Mouse (Mus musculus) cerebellum, adult 2 months (tissue): Measurements from ENCODE around the gene Lhfpl3. TPM values are rescaled to one million over a fixed set of nuclear protein-coding genes. Genes with fewer than 3 reads are reported as not detected.

Source experiments
- DNase-seq, 2 experiments: peaks; one replicate each; pipeline ENCODE4 v3.0.0; 2021
- H3K27ac ChIP-seq: fragments of 200-500 bp; 2 replicates; pipeline ENCODE4 v1.5.1; 2012; ENCODE audit warnings: low read length, control low read depth, inconsistent platforms; ENCODE audit not compliant: insufficient read depth
- H3K27me3 ChIP-seq: fragments of 200-500 bp; 2 replicates; pipeline ENCODE4 v1.6.1; 2012; ENCODE audit warnings: inconsistent platforms, mild to moderate bottlenecking, low read length, moderate library complexity; ENCODE audit not compliant: control insufficient read depth, insufficient read depth
- H3K4me1 ChIP-seq: fragments of 200-500 bp; 2 replicates; pipeline ENCODE4 v1.6.1; 2011; ENCODE audit warnings: low read length; ENCODE audit not compliant: control insufficient read depth, insufficient read depth
- H3K4me3 ChIP-seq: fragments of 200-500 bp; replicated peaks from 2 replicates; pipeline ENCODE3; 2011; ENCODE audit warnings: mild to moderate bottlenecking, low read depth, low read length, control low read depth; ENCODE audit not compliant: insufficient read depth
- CTCF ChIP-seq: fragments of 200-500 bp; IDR thresholded peaks from 2 replicates; pipeline ENCODE4 v1.5.1; 2011; ENCODE audit warnings: low read depth, mild to moderate bottlenecking, control low read depth, low read length, moderate library complexity, borderline replicate concordance; ENCODE audit not compliant: insufficient read depth
- POLR2A ChIP-seq: fragments of 200-500 bp; IDR thresholded peaks from 2 replicates; pipeline ENCODE4 v1.6.1; 2011; ENCODE audit warnings: low read length, control low read depth, borderline replicate concordance; ENCODE audit not compliant: insufficient read depth
- WGBS: fragments of 180-500 bp; shearing (Covaris S2); methylation state at CpG from one replicate; pipeline ENCODE4 v1.1.7; 2018; 5-methylcytosine and 5-hydroxymethylcytosine counted together
- polyA plus RNA-seq: library from polyadenylated mRNA; depleted of rRNA; stranded (reverse); fragments of >200 nt; gene quantifications from 2 replicates; pipeline ENCODE4 v1.2.3, GENCODE M21; 2012

The Lhfpl3 gene
- polyA plus RNA-seq, 1 experiment, result 31.5 TPM

GRCm38 (mm10) chr5:23015587-23016335 is 269.9 kb downstream of the Lhfpl3 start:
- TF ChIP-seq CTCF (no peak), POLR2A (no peak)
- H3K27me3 ChIP-seq, result no peaks in the 10 kb centered on the region
- DNase-seq, result no peak
- 52% methylated on average over 8 of the region's 8 CpGs for WGBS
- H3K4me1 ChIP-seq, result no peaks in the 10 kb centered on the region
- H3K27ac ChIP-seq, result no peak overlapping the region
- H3K4me3 ChIP-seq, result no peak overlapping the region

- TF ChIP-seq CTCF, result no peak
- no peak for TF ChIP-seq POLR2A
- Histone ChIP-seq H3K4me3 (no peak overlapping the region), H3K27ac (no peak overlapping the region), H3K27me3 (no peaks in the 10 kb centered on the region), H3K4me1 (peaks cover 4% of the 10 kb centered on the region; the same call in 1 of the 2 replicates)
- DNase-seq, result peak; percentile 49 to 80
- WGBS, result 50% methylated on average over 6 of the region's 6 CpGs
Observed at GRCm38 (mm10) chr5:23034944-23035726, 289.3 kb downstream of the Lhfpl3 start.

- H3K4me1 ChIP-seq, result peaks cover 6% of the 10 kb centered on the region; the same call in 1 of the 2 replicates
- TF ChIP-seq CTCF (no peak), POLR2A (no peak)
- WGBS, result 6% methylated on average over 5 of the region's 5 CpGs
- DNase-seq, result no peak
- H3K4me3 ChIP-seq, result no peak overlapping the region
- H3K27me3 ChIP-seq, result no peaks in the 10 kb centered on the region
- no peak overlapping the region for H3K27ac ChIP-seq
Observed at GRCm38 (mm10) chr5:23035727-23036029, 289.8 kb downstream of the Lhfpl3 start.

- TF ChIP-seq POLR2A, result no peak
- no peak for TF ChIP-seq CTCF
- H3K4me1 ChIP-seq, result peaks cover 7% of the 10 kb centered on the region; the same call in 1 of the 2 replicates
- 1% methylated on average over 4 of the region's 4 CpGs for WGBS
- DNase-seq, result peak in 1 of 2 experiments; percentile 50
- H3K27ac ChIP-seq, result no peak overlapping the region
- no peak overlapping the region for H3K4me3 ChIP-seq
- H3K27me3 ChIP-seq, result no peaks in the 10 kb centered on the region
Observed at GRCm38 (mm10) chr5:23040429-23040828, 294.6 kb downstream of the Lhfpl3 start.

GRCm38 (mm10) chr5:23042862-23043261 is 297.0 kb downstream of the Lhfpl3 start:
- DNase-seq, result no peak
- Histone ChIP-seq H3K27ac (no peak overlapping the region), H3K4me3 (no peak overlapping the region), H3K4me1 (peaks cover 3% of the 10 kb centered on the region; the same call in 1 of the 2 replicates), H3K27me3 (no peaks in the 10 kb centered on the region)
- 73% methylated on average over 5 of the region's 5 CpGs for WGBS
- TF ChIP-seq CTCF, result no peak
- no peak for TF ChIP-seq POLR2A

GRCm38 (mm10) chr5:23049083-23049663 is 303.3 kb downstream of the Lhfpl3 start:
- Histone ChIP-seq H3K27me3 (no peaks in the 10 kb centered on the region), H3K27ac (no peak overlapping the region), H3K4me1 (no peaks in the 10 kb centered on the region), H3K4me3 (no peak overlapping the region)
- DNase-seq, result no peak
- TF ChIP-seq POLR2A (no peak), CTCF (no peak)
- WGBS, result 65% methylated on average over 7 of the region's 7 CpGs

GRCm38 (mm10) chr5:23051458-23051857 is 305.6 kb downstream of the Lhfpl3 start:
- no peak for DNase-seq
- no peak for TF ChIP-seq POLR2A
- TF ChIP-seq CTCF, result no peak
- H3K27ac ChIP-seq, result no peak overlapping the region
- H3K27me3 ChIP-seq, result no peaks in the 10 kb centered on the region
- no peaks in the 10 kb centered on the region for H3K4me1 ChIP-seq
- 78% methylated on average over 5 of the region's 5 CpGs for WGBS
- no peak overlapping the region for H3K4me3 ChIP-seq

- DNase-seq, result no peak
- H3K27ac ChIP-seq, result no peak overlapping the region
- no peak overlapping the region for H3K4me3 ChIP-seq
- H3K27me3 ChIP-seq, result no peaks in the 10 kb centered on the region
- TF ChIP-seq CTCF (no peak), POLR2A (no peak)
- 57% methylated on average over 1 of the region's 1 CpGs for WGBS
- H3K4me1 ChIP-seq, result no peaks in the 10 kb centered on the region
Observed at GRCm38 (mm10) chr5:23094894-23095293, 349.0 kb downstream of the Lhfpl3 start.
